Mouse (Mus musculus) 3134 (cell line): ENCODE measurements around the gene Cspg5.

Experiments
- DNase-seq: peaks from one replicate; pipeline ENCODE4 v3.0.0-alpha.2; 2011; ENCODE audit warnings: low spot score; ENCODE audit not compliant: insufficient read length; ENCODE audit errors: extremely low read depth

The Cspg5 gene

DNA sequence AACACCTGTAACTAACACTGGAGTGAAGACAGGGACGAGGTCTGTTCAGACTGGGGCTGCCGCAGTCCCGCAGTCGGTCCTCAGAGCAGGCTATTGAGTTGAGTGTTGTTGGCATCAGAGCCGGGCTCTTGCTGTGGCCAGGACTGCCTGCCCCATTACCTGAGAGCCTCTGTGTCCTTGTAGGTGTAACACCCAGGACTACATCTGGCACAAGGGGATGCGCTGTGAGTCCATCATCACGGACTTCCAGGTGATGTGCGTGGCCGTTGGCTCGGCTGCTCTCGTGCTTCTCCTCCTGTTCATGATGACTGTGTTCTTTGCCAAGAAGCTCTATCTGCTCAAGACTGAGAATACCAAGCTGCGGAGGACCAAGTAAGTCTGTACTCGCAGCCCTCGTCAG, 7.2 kb downstream of the Cspg5 start:
- DNase-seq = no peak

DNA sequence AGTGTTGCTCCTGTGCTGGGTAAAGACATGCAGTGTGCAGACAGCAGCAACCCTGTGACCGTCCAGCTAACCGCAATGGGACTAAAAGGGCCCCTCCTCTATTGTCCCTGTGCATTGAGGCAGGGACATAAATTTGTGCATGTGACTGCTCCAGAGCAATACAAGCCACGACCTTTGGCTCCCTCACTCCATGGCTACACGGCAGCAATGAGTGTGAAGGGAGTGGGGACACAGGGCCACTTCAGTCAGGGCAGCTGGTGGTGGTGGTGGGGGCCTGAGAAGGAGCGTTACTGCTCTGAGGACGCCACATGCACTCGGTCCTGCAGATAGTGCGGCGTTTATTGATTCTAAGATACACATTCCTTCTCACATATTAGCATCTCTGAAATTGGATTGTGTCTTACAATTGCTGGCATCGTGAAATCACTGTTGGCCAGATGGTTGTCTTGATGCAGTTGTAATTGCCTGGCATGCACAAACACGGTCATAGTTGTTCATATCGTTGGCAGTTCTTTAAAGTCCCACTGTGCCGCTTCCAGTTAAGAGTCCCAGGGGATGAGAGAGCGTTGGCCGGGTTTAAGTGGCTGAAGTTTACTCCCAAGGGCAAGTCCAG, 11.9 kb downstream of the Cspg5 start:
- DNase-seq = no peak

- no peak for DNase-seq
These were observed 15.1 kb downstream of the Cspg5 start for GRCm38 (mm10) chr9:110258646-110259045.

GRCm38 (mm10) chr9:110259118-110259517, 15.5 kb downstream of the Cspg5 start:
- no peak for DNase-seq

DNA sequence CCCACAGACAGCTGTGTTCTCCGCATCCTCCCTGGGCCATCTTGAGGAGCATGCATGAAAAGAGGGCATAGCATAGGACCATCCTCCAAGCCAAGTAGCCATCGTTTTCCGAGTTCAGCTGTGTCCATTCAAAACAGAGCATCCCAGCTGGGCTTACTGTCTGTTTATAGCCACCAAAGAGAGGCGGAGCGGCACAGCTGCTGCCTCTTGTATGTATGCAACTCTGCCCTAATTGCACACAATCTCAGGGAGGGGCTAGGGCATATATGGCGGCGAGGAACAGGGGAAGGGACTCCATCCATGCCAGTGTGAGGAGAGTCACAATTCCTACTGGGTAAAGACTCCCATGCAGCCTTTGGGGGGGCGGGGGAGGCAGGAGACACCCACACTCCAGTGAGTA, 19.6 kb downstream of the Cspg5 start:
- DNase-seq = no peak

- no peak for DNase-seq
These were observed 21.4 kb downstream of the Cspg5 start for GRCm38 (mm10) chr9:110264991-110265390.

- no peak for DNase-seq
These were observed 24.8 kb downstream of the Cspg5 start for GRCm38 (mm10) chr9:110268416-110268815.

GRCm38 (mm10) chr9:110272330-110272729, 28.7 kb downstream of the Cspg5 start:
- no peak for DNase-seq

GRCm38 (mm10) chr9:110273507-110273906, 29.9 kb downstream of the Cspg5 start:
- no peak for DNase-seq

DNA sequence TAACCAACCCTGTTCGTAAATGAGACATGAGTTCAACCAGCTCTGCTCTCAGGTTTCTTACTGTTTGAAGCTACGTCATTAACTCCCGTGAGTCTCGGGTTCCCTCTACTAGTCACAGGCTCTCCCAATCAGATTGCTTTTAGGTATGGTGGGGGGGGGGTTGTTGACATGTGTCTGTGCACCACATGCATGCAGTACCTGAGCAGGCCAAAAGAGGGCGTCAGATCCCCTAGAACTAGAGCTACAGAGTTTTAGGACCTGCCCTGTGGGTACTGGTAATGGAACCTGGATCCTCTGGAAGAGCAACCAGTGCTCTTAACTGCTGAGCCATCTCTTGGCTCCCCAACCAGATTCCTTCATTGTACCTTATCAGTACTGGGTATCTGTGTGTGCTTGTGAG, 32.3 kb downstream of the Cspg5 start:
- DNase-seq = no peak

DNA sequence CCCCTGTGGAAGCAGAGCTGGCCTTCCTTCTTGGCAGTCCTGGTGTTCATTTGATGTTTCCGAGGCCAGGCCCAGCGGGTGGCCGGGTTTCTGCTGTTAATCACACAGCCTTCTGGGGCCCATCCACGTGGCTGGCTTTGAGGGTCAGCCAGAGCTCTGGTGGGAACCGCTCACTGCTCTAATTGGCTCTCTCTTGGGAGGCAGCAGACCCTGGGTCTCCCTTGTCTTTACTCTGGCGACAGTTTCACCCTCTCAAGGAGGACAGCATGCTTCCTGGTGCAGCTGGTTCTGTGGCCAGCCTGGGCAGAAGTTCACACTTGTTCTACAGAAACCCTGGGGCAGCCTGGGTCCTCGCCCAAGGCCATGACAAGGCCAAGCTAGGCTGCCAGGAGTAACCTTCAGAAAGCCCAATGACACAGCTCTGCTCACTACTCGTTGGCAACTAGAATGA, 33.9 kb downstream of the Cspg5 start:
- DNase-seq = peak; percentile 10

GRCm38 (mm10) chr9:110284075-110284697, 40.6 kb downstream of the Cspg5 start:
- DNase-seq = no peak

- no peak for DNase-seq
These were observed 43.8 kb downstream of the Cspg5 start for GRCm38 (mm10) chr9:110287321-110287924.

DNA sequence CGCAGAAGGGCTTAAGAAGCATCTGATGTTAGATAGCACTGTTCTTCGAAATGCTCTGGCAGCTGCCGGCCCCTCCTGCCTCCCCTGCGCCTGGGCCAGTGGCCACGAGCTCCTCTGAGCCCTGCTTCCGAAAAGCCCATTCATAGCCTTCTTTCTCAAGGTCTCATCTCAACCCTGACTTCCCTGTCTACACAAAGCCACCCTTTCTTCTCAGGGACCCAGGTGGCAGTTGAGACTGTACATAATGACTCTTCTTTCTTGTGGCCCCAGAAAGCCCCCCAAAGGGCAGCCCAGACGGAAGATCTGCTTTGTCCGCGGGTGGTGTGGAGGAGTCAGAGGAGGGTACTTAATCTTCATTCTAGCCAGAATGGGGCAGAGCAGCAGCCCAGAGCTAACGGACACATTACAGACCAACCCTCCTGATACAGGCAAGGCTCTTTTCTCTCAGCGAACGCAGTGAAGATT, 49.7 kb downstream of the Cspg5 start:
- no peak for DNase-seq

DNA sequence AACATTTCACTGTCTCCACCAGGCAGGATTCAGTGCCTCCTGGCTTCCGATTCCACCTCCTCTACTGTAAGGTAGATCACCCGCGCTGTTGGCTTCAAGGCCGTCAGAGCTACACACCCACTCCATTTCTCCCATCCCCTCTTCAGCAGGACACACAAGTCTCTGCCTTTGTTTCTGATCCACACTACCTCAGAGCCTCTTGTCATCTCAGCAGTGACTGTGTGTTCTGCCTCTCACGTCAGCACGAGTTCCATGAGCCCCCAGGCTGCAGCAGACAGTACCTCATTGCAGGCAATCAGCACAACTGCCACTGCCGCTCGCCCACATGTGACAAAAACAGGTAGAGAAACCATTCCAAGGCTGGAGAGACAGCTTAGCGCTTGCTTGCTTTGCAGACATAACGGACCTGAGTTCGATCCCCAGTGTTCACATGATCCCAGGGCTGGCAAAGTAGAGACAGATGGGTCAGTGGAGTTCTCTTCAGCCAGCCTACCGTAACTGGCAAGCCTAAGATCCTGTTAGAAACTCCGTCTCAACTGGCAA, 50.4 kb downstream of the Cspg5 start:
- DNase-seq = no peak

DNA sequence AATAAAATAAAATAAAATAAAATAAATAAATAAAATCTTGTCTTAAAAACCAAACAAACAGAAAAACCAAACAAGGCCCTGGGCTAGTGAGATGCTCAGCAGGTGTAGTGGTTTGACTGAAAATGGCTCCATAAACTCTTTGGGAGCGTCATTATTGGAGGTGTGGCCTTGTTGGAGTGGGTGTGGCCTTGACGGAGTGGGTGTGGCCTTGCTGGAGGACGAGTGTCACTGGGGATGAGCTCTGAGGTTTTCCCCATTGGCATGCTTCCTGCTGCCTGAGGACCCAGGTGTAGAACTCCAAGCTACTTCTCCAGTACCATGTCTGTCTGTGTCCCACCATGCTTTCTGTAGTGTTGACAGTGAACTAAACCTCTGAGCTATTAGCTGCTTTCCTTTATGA, 51.2 kb downstream of the Cspg5 start:
- no peak for DNase-seq

- DNase-seq = peak; percentile 39
These were observed 53.5 kb downstream of the Cspg5 start for GRCm38 (mm10) chr9:110296867-110297627.

GRCm38 (mm10) chr9:110304516-110304915, 60.9 kb downstream of the Cspg5 start:
- DNase-seq = peak; percentile 27

DNA sequence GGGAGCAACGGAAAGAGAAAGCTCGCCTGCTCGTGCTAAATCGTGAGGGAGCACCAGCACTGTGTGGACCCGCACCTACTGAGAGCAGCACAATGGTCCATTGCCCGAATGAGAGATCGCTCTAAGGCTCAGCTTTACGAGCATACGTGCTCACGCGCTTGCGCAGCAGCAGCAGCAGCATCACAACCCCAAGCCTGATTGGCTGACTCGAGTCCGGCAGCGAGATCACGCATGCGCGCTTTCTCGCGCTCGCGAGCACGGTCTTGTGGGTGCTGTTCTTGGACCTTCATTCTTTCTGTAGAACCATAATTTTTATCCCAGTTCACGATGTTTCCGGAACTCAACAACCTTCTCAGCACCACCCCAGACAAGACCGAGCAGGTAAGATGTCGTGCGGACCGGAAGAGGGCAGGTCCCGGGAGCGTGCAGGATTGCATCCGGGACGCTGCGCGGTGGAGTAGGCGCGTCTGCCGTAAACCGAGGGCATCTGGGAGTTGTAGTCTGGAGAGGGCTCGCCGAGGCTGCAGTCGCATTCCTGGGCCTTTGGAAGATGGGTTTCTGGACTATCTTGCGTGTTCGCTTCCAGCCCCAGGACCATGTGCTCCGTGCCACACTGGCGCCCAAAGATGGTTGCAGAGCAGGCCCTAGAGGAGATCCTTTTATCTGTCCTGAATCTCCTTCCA, 61.5 kb downstream of the Cspg5 start, which contains the start of gene Elp6:
Gene Elp6 (plus strand): TSS at position 205 of the 683 bp plus-strand sequence.
- DNase-seq = peak; percentile 96

DNA sequence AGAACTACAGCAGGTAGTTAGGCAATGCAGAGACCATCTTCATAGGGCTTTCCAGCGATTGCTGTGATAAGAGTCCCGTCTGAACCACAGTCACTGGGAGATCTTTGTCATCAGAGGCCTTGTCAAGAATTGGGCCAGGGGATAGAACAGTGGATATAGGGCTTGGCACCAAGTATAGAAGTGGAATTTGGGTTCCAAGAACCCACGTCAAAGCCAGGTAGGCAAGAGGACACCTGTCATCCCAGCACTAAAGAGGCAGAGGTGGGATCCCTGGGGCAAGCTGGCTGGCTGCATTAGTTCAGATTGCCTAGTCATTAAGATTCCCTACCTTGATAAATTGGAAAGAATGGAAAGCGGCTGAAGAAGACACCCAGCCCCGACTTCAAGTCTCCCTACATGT, 62.8 kb downstream of the Cspg5 start:
- no peak for DNase-seq
